Mouse (Mus musculus): ENCODE results near the gene Hoxc13.

- TF ChIP-seq CTCF (IDR thresholded peaks at IDR 0.05; ENCODE audit: extremely low read depth, insufficient read depth, low read length): no peak
- TF ChIP-seq POLR2A (IDR thresholded peaks at IDR 0.05; ENCODE audit: extremely low read depth, insufficient read depth, low read length): no peak
Observed at GRCm38 (mm10) chr15:102931706-102932358, 10.9 kb downstream of the Hoxc13 start.
